Mouse (Mus musculus) monocyte, adult 5-6 weeks (primary cell): ENCODE results near the gene Filip1l. TPM values are rescaled to one million over a fixed set of nuclear protein-coding genes. Genes with fewer than 3 reads are reported as not detected.

Source experiments
- ATAC-seq: fragments of 153-309, 156-312 bp; replicated peaks from 2 replicates; pipeline ENCODE4 v1.8.0; 2017; ENCODE audit warnings: mild to moderate bottlenecking; ENCODE audit not compliant: low TSS enrichment, insufficient number of reproducible peaks, severe bottlenecking, poor library complexity, low FRiP score
- total RNA-seq: library from RNA; stranded (forward); fragments of 200-1000, 200-491, 200-594 nt; gene quantifications from 3 replicates; pipeline ENCODE4 v1.2.3, GENCODE M21; 2017

The Filip1l gene
- total RNA-seq, 1 experiment from 2014 or later: 207 TPM

DNA sequence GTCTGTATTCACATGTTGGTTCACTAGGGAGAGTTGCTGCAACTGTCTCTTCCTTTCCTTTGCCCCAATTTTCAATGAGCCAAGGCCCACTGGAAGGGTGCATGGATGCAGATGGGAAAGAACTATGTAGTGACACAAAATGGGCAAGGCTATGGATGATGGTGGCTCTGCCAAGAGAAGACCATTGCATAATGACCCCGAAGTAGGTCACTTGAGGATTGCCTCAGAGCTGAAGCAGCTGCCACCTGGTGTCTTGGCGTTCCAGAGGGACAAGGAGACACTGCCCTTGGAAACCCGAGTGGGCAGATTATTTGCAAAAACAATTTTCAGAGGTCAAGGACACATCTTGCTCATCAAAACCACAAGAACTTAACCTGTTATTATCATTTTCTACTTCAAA, 3.9 kb upstream of the Filip1l start:
- ATAC-seq: no peak

DNA sequence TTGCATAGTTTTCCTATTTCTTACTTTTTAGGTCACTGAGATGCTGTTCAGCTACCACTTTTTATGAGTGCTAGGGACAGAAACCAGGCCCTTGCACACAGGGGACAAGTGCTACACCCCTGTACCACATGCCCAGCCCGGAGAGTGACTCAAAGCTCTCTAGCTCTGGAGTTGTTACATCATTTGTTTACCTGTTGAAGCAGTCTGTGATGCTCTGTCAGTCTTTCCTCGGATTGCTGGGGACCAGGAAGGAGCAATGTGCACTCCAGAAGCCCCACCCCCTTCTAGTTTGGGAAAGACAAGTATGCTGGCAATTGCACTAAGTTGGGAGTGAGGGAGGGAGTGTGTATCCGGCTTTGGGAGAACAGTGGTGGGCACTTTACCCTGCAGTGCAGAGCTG, 3.2 kb upstream of the Filip1l start:
- ATAC-seq: no peak

DNA sequence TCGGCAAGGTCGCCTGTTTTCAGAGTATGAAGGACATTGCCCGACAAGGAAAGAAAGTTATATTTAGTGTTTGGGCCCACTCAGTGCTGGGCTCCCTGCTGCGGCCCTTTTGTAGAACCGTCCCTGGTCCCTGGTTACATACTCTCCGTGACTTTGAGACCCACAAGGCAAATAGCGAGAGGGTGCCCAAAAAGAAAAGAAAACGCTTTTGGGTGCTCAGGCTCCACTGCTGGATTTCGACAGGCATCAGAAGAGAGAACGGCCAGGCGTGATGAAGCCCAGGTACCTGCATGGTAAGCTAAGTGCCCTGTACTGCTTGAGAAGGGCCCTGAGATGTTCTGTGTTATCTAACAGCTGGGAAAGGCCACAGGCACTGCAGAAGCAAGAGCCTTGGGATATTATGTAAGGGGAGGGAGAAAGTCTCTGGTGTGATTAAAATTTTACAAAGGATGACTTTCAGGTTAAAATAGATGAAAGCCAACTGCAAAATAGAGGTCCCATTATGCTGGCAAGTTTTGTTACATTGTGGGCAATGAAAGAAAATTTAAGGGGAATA, 351 bp downstream of the Filip1l start:
- no peak for ATAC-seq

DNA sequence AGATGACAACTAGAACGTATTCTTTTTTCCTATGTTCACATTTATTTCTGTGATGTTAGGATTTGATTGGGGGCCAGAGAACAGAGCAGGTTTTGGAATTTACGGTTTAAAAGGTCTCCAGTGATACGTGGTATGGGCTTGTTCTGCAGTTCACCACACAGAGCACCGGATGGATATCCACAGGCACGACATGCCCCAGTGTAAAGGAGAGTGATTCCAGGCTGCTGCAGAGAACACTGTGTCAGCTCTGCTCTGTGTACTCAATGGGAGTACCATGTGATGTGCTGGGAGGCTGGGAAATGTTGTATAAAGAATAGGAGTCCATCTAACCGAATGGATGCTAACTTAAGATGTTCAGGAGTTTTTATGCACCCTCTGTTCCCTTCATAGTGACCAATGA, 1.0 kb downstream of the Filip1l start:
- no peak for ATAC-seq

DNA sequence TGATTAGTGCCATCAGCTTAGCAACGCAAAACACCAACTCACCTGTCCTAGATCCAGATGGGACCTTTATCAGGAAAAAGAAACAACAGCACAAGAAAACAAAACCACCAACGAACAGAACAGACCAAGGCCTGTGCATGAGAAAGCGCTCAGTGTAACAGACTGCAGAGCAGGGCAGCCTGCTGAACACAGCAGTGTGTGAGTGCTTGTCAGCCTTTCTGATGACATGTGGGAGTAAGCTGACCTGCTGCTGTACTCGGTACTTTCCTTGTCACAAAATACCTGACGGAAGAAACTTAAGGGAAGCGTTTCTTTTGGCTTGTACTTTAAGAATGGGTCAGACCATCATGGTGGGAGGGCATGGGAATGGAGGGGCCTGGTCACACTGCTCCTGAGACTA, 3.6 kb downstream of the Filip1l start:
- ATAC-seq: no peak

DNA sequence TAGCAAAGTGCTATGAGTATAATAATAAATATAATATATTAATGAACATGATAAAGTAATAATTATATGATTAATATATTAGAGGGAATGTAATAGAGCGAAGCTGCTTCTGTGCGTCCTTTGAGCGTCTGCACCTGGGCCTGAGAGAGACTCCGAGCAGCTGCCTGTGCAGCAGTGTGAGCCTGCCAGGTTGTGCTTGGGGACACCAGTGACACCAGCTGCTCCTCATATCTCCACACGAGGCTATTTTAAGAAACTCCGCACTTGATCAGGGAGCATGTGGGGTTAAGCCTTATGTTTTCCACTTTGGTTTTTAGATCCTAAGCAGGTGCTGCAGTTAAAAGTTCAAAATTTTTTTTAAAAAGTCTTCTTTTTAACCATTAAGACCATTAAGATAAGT, 4.1 kb downstream of the Filip1l start:
- ATAC-seq: no peak

DNA sequence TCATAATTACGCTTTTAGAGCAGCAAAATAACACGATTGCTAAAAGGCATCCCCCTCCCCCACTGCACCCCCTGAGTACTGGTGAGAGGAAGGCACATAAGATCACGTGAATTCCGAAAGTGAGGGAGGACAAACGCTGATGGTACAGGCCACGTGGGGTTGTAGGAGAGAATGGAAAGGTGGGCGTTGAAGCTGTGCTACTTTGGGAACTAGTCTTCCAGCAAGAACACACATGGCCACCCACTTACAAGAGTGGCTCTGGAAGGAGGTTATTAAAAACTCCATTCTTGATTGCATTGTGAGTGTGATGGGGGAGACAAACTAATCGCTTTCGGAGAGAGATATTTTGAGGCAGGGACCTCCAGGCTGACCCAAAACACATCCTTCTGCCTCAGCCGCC, 6.4 kb downstream of the Filip1l start:
- ATAC-seq: no peak

DNA sequence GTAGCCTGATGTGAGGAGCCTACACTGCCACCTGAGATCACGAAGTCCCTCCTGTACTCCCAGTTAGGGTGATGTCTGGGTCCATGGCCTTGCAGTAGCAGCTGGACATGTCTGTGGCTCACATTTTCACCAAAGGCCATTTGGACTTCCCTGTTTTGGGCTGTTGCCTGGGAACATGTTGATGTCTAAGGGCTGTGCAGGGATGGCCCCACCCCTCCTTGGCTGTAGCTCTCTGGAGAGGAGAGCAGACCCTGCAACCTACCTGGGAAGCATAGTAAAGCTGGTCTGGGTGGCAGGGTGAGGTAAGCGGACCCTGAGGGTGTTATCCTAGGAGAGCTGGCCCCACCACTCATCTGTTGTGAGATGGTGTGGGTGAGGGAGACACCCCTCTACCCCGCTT, 7.9 kb downstream of the Filip1l start:
- no peak for ATAC-seq

DNA sequence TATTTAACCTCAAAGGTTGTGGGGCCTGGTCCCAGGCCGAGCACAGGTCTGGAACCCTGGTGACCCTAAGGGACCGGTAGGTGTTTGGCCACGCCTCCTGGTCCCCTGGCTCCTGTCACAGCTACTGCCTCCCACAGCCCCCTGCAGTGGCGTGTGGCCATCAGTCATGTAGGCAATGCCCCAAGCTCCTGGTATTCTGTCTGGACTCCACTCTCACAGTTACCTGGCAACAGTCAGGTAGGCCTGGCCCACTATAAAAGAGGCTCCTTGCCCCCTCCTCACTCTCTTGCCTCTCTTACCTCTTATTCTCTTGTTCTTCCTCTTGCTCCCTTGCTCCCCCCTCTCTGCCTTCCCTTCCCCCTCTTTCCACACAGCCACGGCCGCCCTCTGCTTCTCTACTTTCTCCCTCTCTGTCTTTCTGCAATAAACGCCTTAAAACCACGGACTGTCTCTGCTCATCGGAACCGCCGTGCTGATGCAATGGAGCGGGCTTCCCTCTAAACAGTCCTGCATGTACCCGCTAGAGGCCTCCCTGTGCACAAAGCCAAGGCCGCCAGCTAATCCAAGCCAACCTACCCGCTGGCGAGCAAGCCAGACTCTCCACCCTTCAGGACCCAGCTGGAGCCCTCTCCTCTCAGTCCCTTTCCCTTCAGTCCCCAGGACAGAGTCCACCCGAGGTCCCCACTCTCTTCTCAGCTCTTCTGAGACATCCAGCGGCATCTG, 9.9 kb downstream of the Filip1l start:
- peak; percentile 59; the same call in 1 of the 2 replicates for ATAC-seq

DNA sequence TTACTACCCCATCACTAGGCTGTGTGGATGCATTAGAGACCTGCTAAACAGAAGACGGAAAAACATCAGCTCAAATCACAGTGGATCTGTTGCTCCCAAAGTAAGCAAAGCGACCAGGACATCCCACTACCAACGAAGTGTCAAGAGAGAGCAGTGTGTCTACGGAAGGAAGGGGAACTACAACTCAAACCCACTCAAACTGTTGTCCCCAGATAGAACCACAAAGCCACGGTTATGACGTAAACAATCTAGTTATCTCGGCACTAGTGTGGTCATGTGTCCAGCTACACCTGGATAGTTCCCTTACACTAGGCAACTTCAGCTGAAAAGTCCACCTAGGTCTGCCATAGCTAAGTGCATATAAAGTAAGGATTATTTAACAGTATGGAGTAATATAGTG, 11.6 kb downstream of the Filip1l start:
- ATAC-seq: no peak

DNA sequence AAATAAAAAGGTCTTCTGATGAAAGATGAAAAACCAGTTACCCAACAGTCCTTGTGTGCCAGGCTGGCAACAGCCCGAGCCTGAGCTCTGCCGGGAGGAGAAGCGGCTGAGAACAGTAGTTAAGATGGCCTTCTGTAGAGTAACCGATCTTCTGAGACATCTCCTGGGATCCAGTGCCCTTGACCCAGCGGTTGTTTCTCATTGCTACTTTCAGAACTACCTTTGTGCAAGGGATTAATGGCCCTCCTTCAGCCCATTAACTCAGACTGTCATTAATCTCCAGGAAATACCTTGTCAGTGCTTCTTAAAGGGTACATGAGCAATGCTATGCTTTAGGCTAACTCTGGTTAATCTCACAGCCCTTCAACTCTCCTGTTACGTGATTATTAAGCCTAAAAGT, 13.2 kb downstream of the Filip1l start:
- no peak for ATAC-seq

DNA sequence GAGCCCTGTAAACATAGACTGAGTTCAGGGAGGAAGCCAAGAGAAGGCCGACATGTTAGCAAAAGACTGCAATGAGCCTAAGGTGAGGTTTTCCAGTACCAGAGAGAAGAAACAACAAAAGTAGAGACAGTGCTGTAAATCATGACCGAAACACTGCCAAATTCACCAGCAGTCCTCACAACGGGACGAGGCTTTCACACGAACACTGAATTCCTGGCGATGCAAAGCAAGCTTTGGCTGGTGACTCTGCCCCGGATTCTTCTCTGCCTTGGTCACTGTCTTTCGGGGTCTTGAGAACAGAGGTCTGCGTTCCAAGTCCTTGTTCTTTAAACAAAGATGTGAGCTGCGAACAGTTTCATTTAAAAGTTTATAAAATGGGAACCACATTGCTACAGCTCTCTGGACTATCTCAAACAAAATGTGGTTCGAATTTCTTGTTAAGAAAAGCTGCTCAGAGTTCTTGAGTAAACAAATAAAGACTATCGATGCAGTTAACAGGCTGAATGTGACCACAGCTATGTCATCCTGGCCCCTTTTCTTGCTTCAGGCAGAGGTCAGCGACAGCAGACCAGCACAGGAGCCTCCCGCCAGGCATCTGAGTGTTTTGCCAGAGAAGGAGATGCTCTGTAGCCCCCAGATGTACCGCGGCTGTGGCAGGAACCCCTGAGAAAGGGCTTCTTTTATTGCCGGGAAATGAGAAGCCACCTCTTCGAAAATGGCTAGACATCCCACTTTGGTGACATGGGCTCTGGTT, 14.2 kb downstream of the Filip1l start:
- no peak for ATAC-seq

DNA sequence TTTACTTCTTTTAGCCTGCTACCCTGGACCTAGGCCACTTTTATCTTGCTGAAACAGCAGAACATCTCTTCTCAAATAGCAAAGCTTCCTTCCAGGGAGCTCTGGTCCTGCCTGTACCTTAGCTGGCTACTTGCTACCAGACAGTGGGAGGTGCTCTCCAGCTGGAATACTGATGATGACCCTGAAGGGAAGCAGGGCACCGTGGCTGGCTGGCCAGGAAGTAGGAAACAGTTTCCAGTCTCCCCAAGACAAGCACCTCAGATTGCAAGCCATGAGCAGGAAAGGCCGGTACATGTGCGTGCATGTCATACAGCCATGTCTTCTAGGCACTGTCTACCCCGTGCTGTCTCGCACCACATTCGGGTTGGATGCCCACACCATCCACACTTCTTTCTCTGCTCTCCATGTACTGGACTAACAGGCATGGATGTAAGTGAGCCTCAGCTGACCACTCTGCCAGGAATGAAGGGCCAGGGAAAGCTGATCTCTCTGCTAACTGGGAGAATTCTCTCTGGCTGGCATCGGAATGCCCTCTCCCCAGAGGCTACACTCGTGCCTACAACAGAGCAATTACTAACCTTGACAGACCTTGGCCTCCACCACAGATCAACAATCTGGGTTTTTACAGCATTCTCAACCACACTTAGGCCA, 17.1 kb downstream of the Filip1l start:
- ATAC-seq: no peak

DNA sequence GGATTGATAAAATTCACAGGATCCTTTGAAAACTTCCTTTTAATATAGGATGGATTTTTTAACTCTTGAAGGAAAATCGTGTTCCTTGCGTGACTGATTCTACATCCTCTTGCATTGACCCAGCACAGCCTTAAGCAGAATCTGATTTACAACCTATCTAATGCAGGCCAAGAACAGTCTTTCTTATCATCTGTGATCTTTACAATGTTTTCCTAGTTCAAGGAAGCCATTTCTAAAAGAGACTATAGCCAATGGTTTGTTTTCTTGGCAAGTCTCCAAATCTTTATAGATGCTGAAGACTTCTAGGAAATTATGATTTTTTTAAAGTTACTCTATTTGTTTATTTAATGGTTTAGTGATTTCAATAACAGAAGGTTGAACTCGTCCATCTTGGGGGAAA, 19.3 kb downstream of the Filip1l start:
- ATAC-seq: no peak

DNA sequence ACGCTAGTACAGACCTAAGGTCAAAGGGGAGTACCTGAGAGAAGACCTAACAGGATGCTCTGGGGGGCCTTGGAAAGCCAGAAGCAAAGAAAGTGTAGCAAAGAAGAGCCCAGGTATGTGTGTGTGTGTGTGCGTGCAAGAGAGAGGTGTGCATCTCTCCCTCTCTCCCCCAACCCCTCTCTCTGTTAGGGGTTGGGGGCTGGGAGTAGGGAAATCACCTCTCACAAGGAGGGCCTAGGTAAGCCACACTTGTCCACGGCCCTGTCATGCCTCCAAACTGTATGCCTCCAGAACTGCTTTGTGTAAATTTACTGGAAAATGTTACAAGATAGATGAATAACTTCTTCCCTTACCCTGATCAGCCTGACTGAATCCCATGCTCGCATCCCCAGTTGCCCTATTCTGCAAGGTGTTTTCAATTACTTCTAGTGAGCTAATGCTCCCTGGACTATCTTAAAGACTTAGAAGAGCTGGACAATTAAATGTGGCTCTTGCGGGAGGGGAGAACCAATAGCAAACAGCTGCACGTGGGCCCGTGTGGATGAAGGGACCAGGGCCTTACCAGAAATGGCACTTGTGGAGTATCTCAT, 22.4 kb downstream of the Filip1l start:
- no peak for ATAC-seq

DNA sequence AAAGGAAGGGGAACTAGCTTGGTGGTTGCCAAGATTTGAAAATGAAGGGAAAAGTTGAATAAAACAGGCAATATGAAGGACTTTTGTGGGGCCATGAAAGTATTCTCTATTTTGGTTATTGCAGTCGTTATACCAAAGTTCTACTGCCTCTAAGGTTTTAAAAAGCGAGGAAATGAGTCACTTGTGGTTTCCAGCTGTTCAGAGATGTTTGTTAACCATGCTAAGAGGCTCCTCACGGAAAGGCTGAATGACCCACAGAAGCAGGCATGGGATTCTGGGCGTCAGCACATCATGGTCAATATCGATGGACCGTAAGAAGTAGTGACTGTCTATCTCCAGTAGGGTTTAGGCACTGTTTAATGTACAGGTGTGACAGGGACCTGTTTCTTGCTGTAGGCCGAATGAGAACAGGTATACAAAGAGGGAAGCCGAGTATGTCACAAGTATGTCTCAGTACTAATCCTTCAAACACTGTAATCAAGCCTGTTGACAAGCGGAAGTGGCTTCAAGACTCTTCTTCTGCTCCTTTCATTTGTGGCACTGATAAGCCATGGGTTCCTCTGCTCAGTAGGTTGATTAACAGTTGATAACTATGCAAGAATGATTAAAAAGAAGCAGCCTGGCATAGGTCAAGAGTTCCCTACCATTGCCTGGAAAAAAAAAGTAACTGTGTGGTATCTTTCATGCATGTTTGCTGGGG, 25.9 kb downstream of the Filip1l start:
- ATAC-seq: no peak

DNA sequence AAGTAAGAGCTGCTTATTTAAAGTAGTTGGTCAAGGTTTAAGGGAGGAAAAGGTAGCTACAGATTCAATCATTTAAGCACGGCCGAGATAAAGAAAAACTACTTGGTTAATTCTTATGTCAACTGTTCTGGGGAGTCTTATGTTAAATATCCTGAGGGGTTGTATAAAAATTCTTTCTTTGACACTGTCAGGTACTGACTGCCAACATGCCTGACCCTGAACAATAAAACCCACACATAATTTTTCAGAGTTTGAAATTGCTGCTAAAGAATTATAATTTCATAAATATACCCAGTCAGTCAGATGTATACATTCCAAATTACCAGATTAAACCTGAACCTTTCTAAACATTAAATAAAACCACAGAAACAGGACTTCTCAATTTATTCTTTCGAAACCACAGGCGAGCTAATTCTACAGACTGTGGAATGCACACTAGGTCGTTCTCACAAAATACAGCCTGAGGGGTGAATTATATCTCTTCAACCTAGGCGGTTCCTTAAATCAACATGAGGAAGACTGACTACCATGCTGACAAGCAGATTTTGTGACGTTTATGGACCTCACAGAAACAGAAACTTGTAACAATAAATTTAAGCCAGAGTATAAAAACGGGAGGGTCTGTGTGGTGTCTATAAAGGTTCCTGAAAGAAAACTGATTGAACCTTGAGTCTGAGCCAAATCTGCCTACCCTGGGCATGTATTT, 30.5 kb downstream of the Filip1l start:
- ATAC-seq: no peak

DNA sequence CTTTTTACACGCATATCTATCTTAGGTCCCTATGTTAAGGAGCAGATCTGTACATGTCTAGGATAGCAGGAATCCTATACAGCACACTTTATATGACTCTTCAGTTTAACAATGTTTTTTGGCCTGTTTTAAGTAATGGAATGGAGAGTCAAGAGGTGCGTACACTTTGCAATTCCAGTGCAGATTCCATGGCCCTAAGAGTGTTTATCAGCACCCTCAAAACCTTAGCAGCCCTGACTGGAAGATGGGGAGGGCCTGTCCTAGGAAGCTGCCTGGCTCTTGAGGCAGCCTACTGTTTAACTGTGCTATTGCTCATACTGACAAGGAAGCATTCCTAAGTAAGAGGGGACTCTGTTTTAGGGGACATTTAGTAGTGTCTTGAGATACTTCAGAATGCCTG, 31.4 kb downstream of the Filip1l start:
- no peak for ATAC-seq
